ENCODE assay signal across 26 mouse cellular contexts in genomic region chr5:134686541-134686940, GRCm38 (mm10). TPM values are rescaled to one million over a fixed set of nuclear protein-coding genes. Genes with fewer than 3 reads are reported as not detected.
DNase-seq lines count a peak whose midpoint lies in the region; ATAC-seq and TF ChIP-seq lines count a peak whose summit lies in the region.
"Had no signal": no experiment of that assay in that cellular context is flagged by ENCODE, and none has a peak within 500 bp of the region (broad histone marks: within the 10 kb centered on the region; RNA-seq: fewer than 3 reads in every experiment).

No protein-coding gene starts in this region.

- no peaks in the 10 kb centered on the region for H3K9me3 ChIP-seq in forebrain, embryonic 14.5 days (replicated peaks; ENCODE audit: control insufficient read depth, low read length)
- H3K9me3 ChIP-seq in forebrain, postnatal 0 days (ENCODE audit: low read length), result no peaks in the 10 kb centered on the region
- H3K9me3 ChIP-seq in hindbrain, embryonic 14.5 days (ENCODE audit: control insufficient read depth, low read length), result no peaks in the 10 kb centered on the region
- H3K9me3 ChIP-seq in hindbrain, embryonic 16.5 days (ENCODE audit: control insufficient read depth, low read length), result no peaks in the 10 kb centered on the region
- no peaks in the 10 kb centered on the region for H3K9me3 ChIP-seq in midbrain, embryonic 14.5 days (ENCODE audit: control insufficient read depth, low read length)
- no peaks in the 10 kb centered on the region for H3K9me3 ChIP-seq in midbrain, postnatal 0 days (ENCODE audit: low read length)
- H3K9me3 ChIP-seq: embryonic facial prominence, embryonic 12.5 days; embryonic facial prominence, embryonic 15.5 days; forebrain, embryonic 12.5 days; G1E; heart, embryonic 10.5 days; heart, embryonic 13.5 days; hindbrain, embryonic 15.5 days; intestine, embryonic 15.5 days had no signal

- no peak overlapping the region for H3K4me2 ChIP-seq in forebrain, embryonic 14.5 days (ENCODE audit: low read length)
- no peak overlapping the region for H3K4me2 ChIP-seq in forebrain, postnatal 0 days (ENCODE audit: low read depth)
- H3K4me2 ChIP-seq in hindbrain, embryonic 14.5 days (replicated peaks), result no peak overlapping the region
- H3K4me2 ChIP-seq in hindbrain, embryonic 16.5 days (ENCODE audit: low read length), result no peak overlapping the region
- no peak overlapping the region for H3K4me2 ChIP-seq in midbrain, embryonic 14.5 days (ENCODE audit: low read length)
- no peak overlapping the region for H3K4me2 ChIP-seq in midbrain, postnatal 0 days (ENCODE audit: low read depth, low read length, poor library complexity, severe bottlenecking)

- H3K9ac ChIP-seq in forebrain, embryonic 14.5 days (ENCODE audit: low read length), result 0 out of 2 replicates have a peak overlapping the region, but pooled peaks have one; percentile 95
- no peak overlapping the region for H3K9ac ChIP-seq in forebrain, postnatal 0 days
- H3K9ac ChIP-seq in hindbrain, embryonic 14.5 days, result peak overlapping the region; percentile 25; the same call in 1 of the 2 replicates
- H3K9ac ChIP-seq in hindbrain, embryonic 16.5 days (ENCODE audit: low read depth, low read length), result no peak overlapping the region
- 0 out of 2 replicates have a peak overlapping the region, but pooled peaks have one; percentile 20 for H3K9ac ChIP-seq in midbrain, embryonic 14.5 days (replicated peaks; ENCODE audit: low read length)
- no peak overlapping the region for H3K9ac ChIP-seq in midbrain, postnatal 0 days (replicated peaks; ENCODE audit: low read length, poor library complexity, severe bottlenecking)
- H3K9ac ChIP-seq: embryonic facial prominence, embryonic 15.5 days had no signal

- no peak for TF ChIP-seq POLR2A in cortical plate, adult 2 months (IDR thresholded peaks at IDR 0.05; ENCODE audit: extremely low read depth, insufficient read depth, low read length)

- no peak overlapping the region for H3K4me3 ChIP-seq in forebrain, embryonic 14.5 days (ENCODE audit: low read depth, low read length)
- H3K4me3 ChIP-seq in forebrain, postnatal 0 days (ENCODE audit: low read depth, low read length), result no peak overlapping the region
- no peak overlapping the region for H3K4me3 ChIP-seq in hindbrain, embryonic 14.5 days (replicated peaks; ENCODE audit: low read length)
- H3K4me3 ChIP-seq in hindbrain, embryonic 16.5 days (ENCODE audit: low read length), result no peak overlapping the region
- no peak overlapping the region for H3K4me3 ChIP-seq in midbrain, embryonic 14.5 days (replicated peaks; ENCODE audit: low read depth, low read length)
- H3K4me3 ChIP-seq in midbrain, postnatal 0 days (ENCODE audit: low read depth, low read length), result no peak overlapping the region
- peak overlapping the region; percentile 99; the same call in 1 of the 2 replicates for H3K4me3 ChIP-seq in cortical plate, adult 2 months (ENCODE audit: insufficient read depth, low read length)
- H3K4me3 ChIP-seq: heart, adult 2 months; heart, embryonic 10.5 days; intestine, embryonic 15.5 days had no signal

- no peak for TF ChIP-seq CTCF in forebrain, postnatal 0 days (IDR thresholded peaks at IDR 0.05; ENCODE audit: low read depth)
- no peak for TF ChIP-seq CTCF in midbrain, postnatal 0 days (IDR thresholded peaks at IDR 0.05)
- TF ChIP-seq CTCF in cortical plate, adult 2 months (IDR thresholded peaks at IDR 0.05; ENCODE audit: extremely low read depth, insufficient read depth, low read length), result no peak

- no peak overlapping the region for H3K27ac ChIP-seq in forebrain, embryonic 14.5 days (ENCODE audit: low read depth, low read length)
- no peak overlapping the region for H3K27ac ChIP-seq in forebrain, postnatal 0 days (ENCODE audit: low read depth, low read length)
- H3K27ac ChIP-seq in hindbrain, embryonic 14.5 days, result no peak overlapping the region
- H3K27ac ChIP-seq in hindbrain, embryonic 16.5 days (ENCODE audit: low read depth, low read length), result no peak overlapping the region
- no peak overlapping the region for H3K27ac ChIP-seq in midbrain, embryonic 14.5 days (replicated peaks; ENCODE audit: low read depth, low read length)
- no peak overlapping the region for H3K27ac ChIP-seq in midbrain, postnatal 0 days (ENCODE audit: low read depth, low read length)
- no peak overlapping the region for H3K27ac ChIP-seq in cortical plate, adult 2 months (ENCODE audit: insufficient read depth, low read length)
- H3K27ac ChIP-seq: embryonic facial prominence, embryonic 12.5 days; embryonic facial prominence, embryonic 15.5 days; forebrain, embryonic 12.5 days; heart, adult 2 months; heart, embryonic 10.5 days; heart, embryonic 13.5 days; hindbrain, embryonic 15.5 days; intestine, embryonic 15.5 days had no signal

- peaks cover 27% of the 10 kb centered on the region for H3K36me3 ChIP-seq in forebrain, embryonic 14.5 days (ENCODE audit: control insufficient read depth, insufficient read depth, low read length)
- H3K36me3 ChIP-seq in forebrain, postnatal 0 days (ENCODE audit: insufficient read depth), result peaks cover 23% of the 10 kb centered on the region; the same call in 1 of the 2 replicates
- peaks cover 42% of the 10 kb centered on the region for H3K36me3 ChIP-seq in hindbrain, embryonic 14.5 days (replicated peaks; ENCODE audit: control insufficient read depth, insufficient read depth)
- H3K36me3 ChIP-seq in hindbrain, embryonic 16.5 days (ENCODE audit: control insufficient read depth, insufficient read depth, low read length), result peaks cover 2% of the 10 kb centered on the region; the same call in 1 of the 2 replicates
- H3K36me3 ChIP-seq in midbrain, embryonic 14.5 days (ENCODE audit: control insufficient read depth, insufficient read depth, low read length), result peaks cover 42% of the 10 kb centered on the region
- H3K36me3 ChIP-seq in midbrain, postnatal 0 days (ENCODE audit: insufficient read depth, low read length), result peaks cover 26% of the 10 kb centered on the region
- H3K36me3 ChIP-seq: G1E; intestine, embryonic 15.5 days had no signal

- H3K4me1 ChIP-seq in forebrain, embryonic 14.5 days (ENCODE audit: control insufficient read depth, insufficient read depth, low read length), result peaks cover 9% of the 10 kb centered on the region
- no peaks in the 10 kb centered on the region for H3K4me1 ChIP-seq in forebrain, postnatal 0 days (ENCODE audit: insufficient read depth)
- peaks cover 12% of the 10 kb centered on the region for H3K4me1 ChIP-seq in hindbrain, embryonic 14.5 days (replicated peaks; ENCODE audit: control insufficient read depth, insufficient read depth, low read length)
- H3K4me1 ChIP-seq in hindbrain, embryonic 16.5 days (ENCODE audit: control insufficient read depth, insufficient read depth, low read depth, low read length), result peaks cover 10% of the 10 kb centered on the region
- peaks cover 10% of the 10 kb centered on the region for H3K4me1 ChIP-seq in midbrain, embryonic 14.5 days (ENCODE audit: control insufficient read depth, insufficient read depth, low read length)
- 0 out of 2 replicates have a peak, but pooled peaks cover 13% of the 10 kb centered on the region for H3K4me1 ChIP-seq in midbrain, postnatal 0 days (ENCODE audit: insufficient read depth, low read length)
- no peaks in the 10 kb centered on the region for H3K4me1 ChIP-seq in cortical plate, adult 2 months (ENCODE audit: control insufficient read depth, insufficient read depth, low read length)

- WGBS in forebrain, embryonic 14.5 days, result 94% methylated on average over 6 of the region's 6 CpGs
- WGBS in forebrain, postnatal 0 days, result 84% methylated on average over 6 of the region's 6 CpGs
- 91% methylated on average over 6 of the region's 6 CpGs for WGBS in hindbrain, embryonic 14.5 days
- 93% methylated on average over 6 of the region's 6 CpGs for WGBS in hindbrain, embryonic 16.5 days
- 87% methylated on average over 6 of the region's 6 CpGs for WGBS in midbrain, embryonic 14.5 days
- WGBS in midbrain, postnatal 0 days, result 91% methylated on average over 6 of the region's 6 CpGs

- no peak for DNase-seq in forebrain, embryonic 14.5 days (ENCODE audit: low spot score)
- no peak for DNase-seq in forebrain, postnatal 0 days
- DNase-seq in hindbrain, embryonic 14.5 days (ENCODE audit: low spot score), result no peak
- no peak for DNase-seq in midbrain, embryonic 14.5 days
- DNase-seq in midbrain, postnatal 0 days (ENCODE audit: low spot score), result no peak
- DNase-seq: adrenal gland, postnatal 10 days; adrenal gland, postnatal 36 days; B cell, adult 2 months; cerebellum, adult 18-20 months; cerebellum, adult 9-10 months; cerebellum, postnatal 14 days; gastrocnemius, postnatal 25 days; heart, adult 2 months; heart, postnatal 14 days had no signal

- no peaks in the 10 kb centered on the region for H3K27me3 ChIP-seq in forebrain, embryonic 14.5 days (replicated peaks; ENCODE audit: control insufficient read depth, insufficient read depth, low read length)
- H3K27me3 ChIP-seq in forebrain, postnatal 0 days (ENCODE audit: insufficient read depth, low read length), result no peaks in the 10 kb centered on the region
- no peaks in the 10 kb centered on the region for H3K27me3 ChIP-seq in hindbrain, embryonic 14.5 days (ENCODE audit: control insufficient read depth, insufficient read depth, low read length)
- no peaks in the 10 kb centered on the region for H3K27me3 ChIP-seq in hindbrain, embryonic 16.5 days (replicated peaks; ENCODE audit: control insufficient read depth, insufficient read depth, low read length)
- H3K27me3 ChIP-seq in midbrain, embryonic 14.5 days (ENCODE audit: control insufficient read depth, insufficient read depth, low read length), result no peaks in the 10 kb centered on the region
- H3K27me3 ChIP-seq in midbrain, postnatal 0 days (ENCODE audit: insufficient read depth, low read length), result no peaks in the 10 kb centered on the region
- H3K27me3 ChIP-seq: CH12.LX; embryonic facial prominence, embryonic 15.5 days; hindbrain, embryonic 15.5 days; intestine, embryonic 15.5 days; Patski had no signal

- ATAC-seq in forebrain, embryonic 14.5 days, result no peak
- no peak for ATAC-seq in forebrain, postnatal 0 days
- no peak for ATAC-seq in hindbrain, embryonic 14.5 days (ENCODE audit: low FRiP score)
- ATAC-seq in hindbrain, embryonic 16.5 days, result no peak
- ATAC-seq in midbrain, embryonic 14.5 days (ENCODE audit: low FRiP score, low TSS enrichment), result no peak
- ATAC-seq in midbrain, postnatal 0 days (ENCODE audit: low FRiP score), result no peak
- ATAC-seq: intestine, embryonic 15.5 days; Patski had no signal

RNA-seq across cellular contexts. Expression of gene Limk1, which starts 1.9 kb away (rescaled TPM):
- polyA plus RNA-seq in forebrain, embryonic 14.5 days (2014; fragmentation: Nextera tagmentation; extraction: Ambion mirVana), result 14.0 and 16.4 TPM in 2 replicates
- 41.3 and 44.5 TPM in 2 replicates for total RNA-seq in forebrain, postnatal 0 days (2014; rRNA removed)
- polyA plus RNA-seq in forebrain, postnatal 0 days (2015; fragmentation: Nextera tagmentation; extraction: Ambion mirVana), result 9.3 and 11.4 TPM in 2 replicates
- 25.5 and 26.4 TPM in 2 replicates for polyA plus RNA-seq in hindbrain, embryonic 14.5 days (2014; fragmentation: Nextera tagmentation; extraction: Ambion mirVana)
- 22.0 and 22.1 TPM in 2 replicates for polyA plus RNA-seq in hindbrain, embryonic 16.5 days (2015; fragmentation: Nextera tagmentation; extraction: Ambion mirVana)
- polyA plus RNA-seq in midbrain, embryonic 14.5 days (2014; fragmentation: Nextera tagmentation; extraction: Ambion mirVana), result 22.3 and 39.4 TPM in 2 replicates
- total RNA-seq in midbrain, postnatal 0 days (2014; rRNA removed), result 72.9 and 76.5 TPM in 2 replicates
- polyA plus RNA-seq in midbrain, postnatal 0 days (2015; fragmentation: Nextera tagmentation; extraction: Ambion mirVana), result 15.5 and 16.7 TPM in 2 replicates
- polyA plus RNA-seq in cortical plate, adult 2 months (2012; rRNA removed), result 49.9 and 53.1 TPM in 2 replicates

RNA-seq across cellular contexts. Expression of gene Eif4h, which starts 47.3 kb away (rescaled TPM):
- polyA plus RNA-seq in forebrain, embryonic 14.5 days (2014; fragmentation: Nextera tagmentation; extraction: Ambion mirVana), result 402 and 418 TPM in 2 replicates
- total RNA-seq in forebrain, postnatal 0 days (2014; rRNA removed), result 498 and 525 TPM in 2 replicates
- 315 and 343 TPM in 2 replicates for polyA plus RNA-seq in forebrain, postnatal 0 days (2015; fragmentation: Nextera tagmentation; extraction: Ambion mirVana)
- polyA plus RNA-seq in hindbrain, embryonic 14.5 days (2014; fragmentation: Nextera tagmentation; extraction: Ambion mirVana), result 329 and 343 TPM in 2 replicates
- 332 and 340 TPM in 2 replicates for polyA plus RNA-seq in hindbrain, embryonic 16.5 days (2015; fragmentation: Nextera tagmentation; extraction: Ambion mirVana)
- 357 and 372 TPM in 2 replicates for polyA plus RNA-seq in midbrain, embryonic 14.5 days (2014; fragmentation: Nextera tagmentation; extraction: Ambion mirVana)
- total RNA-seq in midbrain, postnatal 0 days (2014; rRNA removed), result 424 and 435 TPM in 2 replicates
- polyA plus RNA-seq in midbrain, postnatal 0 days (2015; fragmentation: Nextera tagmentation; extraction: Ambion mirVana), result 302 and 311 TPM in 2 replicates
- polyA plus RNA-seq in cortical plate, adult 2 months (2012; rRNA removed), result 360 and 369 TPM in 2 replicates

Comparison
In these comparisons a context has a peak if more than half of its experiments do, and no peak if none do; other contexts are left out.
1. H3K9ac ChIP-seq: peak in forebrain, embryonic 14.5 days (single experiment), hindbrain, embryonic 14.5 days (single experiment) and midbrain, embryonic 14.5 days (single experiment); none in forebrain, postnatal 0 days (single experiment), hindbrain, embryonic 16.5 days (single experiment) and midbrain, postnatal 0 days (single experiment).